In the genomic region with DNA sequence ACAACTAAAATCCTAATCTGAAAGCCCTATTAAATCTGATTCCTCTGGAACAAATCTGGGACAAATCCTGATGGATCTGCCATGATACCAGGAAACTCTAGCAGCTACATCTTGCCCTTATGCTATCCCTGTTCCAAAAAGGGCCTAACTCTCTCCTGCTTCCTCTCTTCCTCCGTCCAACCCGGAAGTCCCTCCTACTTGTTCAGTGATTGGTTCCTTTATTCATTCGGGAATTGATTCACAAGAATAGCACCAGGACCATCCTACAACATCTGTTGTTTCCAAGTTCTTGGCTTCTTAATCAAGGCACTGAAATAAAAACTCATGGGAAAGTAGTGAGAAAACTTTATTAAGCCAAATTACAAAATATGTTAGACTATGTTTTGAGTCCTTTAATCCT, we compare ENCODE assay signal across 33 mouse cellular contexts. TPM values are rescaled to one million over a fixed set of nuclear protein-coding genes. Genes with fewer than 3 reads are reported as not detected.
"Had no signal": no experiment of that assay in that cellular context is flagged by ENCODE, and none has a peak within 500 bp of the region (broad histone marks: within the 10 kb centered on the region; RNA-seq: fewer than 3 reads in every experiment).

No protein-coding gene starts in this region.

- H3K4me3 ChIP-seq: gastrocnemius, adult 2 months; heart, adult 2 months; heart, embryonic 13.5 days; heart, embryonic 15.5 days; hindbrain, embryonic 10.5 days; hindbrain, embryonic 12.5 days; intestine, embryonic 15.5 days; kidney, embryonic 15.5 days; limb, embryonic 13.5 days; limb, embryonic 15.5 days; liver, embryonic 12.5 days had no signal

- H3K27ac ChIP-seq: gastrocnemius, adult 2 months; heart, adult 2 months; heart, embryonic 13.5 days; heart, embryonic 15.5 days; hindbrain, embryonic 10.5 days; hindbrain, embryonic 12.5 days; hindbrain, embryonic 14.5 days; intestine, embryonic 15.5 days; kidney, embryonic 15.5 days; kidney, postnatal 0 days; limb, embryonic 15.5 days; liver, embryonic 12.5 days; liver, embryonic 14.5 days had no signal

- H3K4me1 ChIP-seq: heart, embryonic 15.5 days; intestine, embryonic 15.5 days; kidney, embryonic 15.5 days had no signal

- H3K9ac ChIP-seq: heart, embryonic 13.5 days; heart, embryonic 15.5 days; hindbrain, embryonic 12.5 days; hindbrain, embryonic 14.5 days; intestine, embryonic 15.5 days; kidney, embryonic 15.5 days; limb, embryonic 13.5 days; limb, embryonic 15.5 days; liver, embryonic 12.5 days; liver, embryonic 14.5 days had no signal

- H3K27me3 ChIP-seq: heart, embryonic 13.5 days; heart, embryonic 15.5 days; hindbrain, embryonic 12.5 days; intestine, embryonic 15.5 days; kidney, embryonic 15.5 days; limb, embryonic 13.5 days; limb, embryonic 15.5 days; liver, embryonic 12.5 days had no signal

- H3K4me2 ChIP-seq: heart, embryonic 13.5 days; heart, embryonic 15.5 days; hindbrain, embryonic 12.5 days; hindbrain, embryonic 14.5 days; intestine, embryonic 15.5 days; kidney, embryonic 15.5 days; limb, embryonic 13.5 days; limb, embryonic 15.5 days; liver, embryonic 12.5 days had no signal

- DNase-seq: gastrocnemius, adult 2 months; gastrocnemius, postnatal 10 days; gastrocnemius, postnatal 25 days; heart, adult 2 months; heart, postnatal 14 days; heart, postnatal 36 days; kidney, adult 11 months; kidney, adult 2 months; kidney, adult 9 months; kidney, postnatal 14 days; kidney, postnatal 36 days; layer of hippocampus, adult 9-11 months; layer of hippocampus, postnatal 36 days; left cerebral cortex, postnatal 4 days had no signal

- ATAC-seq: hindbrain, embryonic 16.5 days; inflammation-experienced regulatory T-cells, adult 6 months; intestine, embryonic 15.5 days; liver, embryonic 12.5 days had no signal

- H3K36me3 ChIP-seq: heart, embryonic 13.5 days; heart, embryonic 15.5 days; hindbrain, embryonic 10.5 days; hindbrain, embryonic 12.5 days; intestine, embryonic 15.5 days; kidney, embryonic 15.5 days; limb, embryonic 13.5 days; limb, embryonic 15.5 days; liver, embryonic 12.5 days had no signal

- H3K9me3 ChIP-seq: heart, embryonic 13.5 days; heart, embryonic 15.5 days; hindbrain, embryonic 10.5 days; hindbrain, embryonic 12.5 days; intestine, embryonic 15.5 days; kidney, embryonic 15.5 days; limb, embryonic 13.5 days; limb, embryonic 15.5 days; liver, embryonic 12.5 days had no signal

RNA-seq across cellular contexts. Expression of a gene that starts 48.7 kb away (rescaled TPM):
- polyA plus RNA-seq: heart, adult 2 months; heart, embryonic 13.5 days; heart, embryonic 15.5 days; heart, postnatal 0 days; hindbrain, embryonic 10.5 days; hindbrain, embryonic 12.5 days; hindbrain, embryonic 14.5 days; hindbrain, embryonic 16.5 days; inflammation-experienced regulatory T-cells, adult 6 months; intestine, embryonic 15.5 days; kidney, adult 2 months; kidney, embryonic 15.5 days; kidney, postnatal 0 days; large intestine, adult 2 months; limb, embryonic 11.5 days; limb, embryonic 13.5 days; limb, embryonic 15.5 days; liver, adult 2 months; liver, embryonic 12.5 days; liver, embryonic 14.5 days; liver, embryonic 16.5 days had no signal

RNA-seq across cellular contexts. Expression of a gene that starts 52.0 kb away (rescaled TPM):
- polyA plus RNA-seq: heart, adult 2 months; heart, embryonic 13.5 days; heart, embryonic 15.5 days; heart, postnatal 0 days; hindbrain, embryonic 10.5 days; hindbrain, embryonic 12.5 days; hindbrain, embryonic 14.5 days; hindbrain, embryonic 16.5 days; inflammation-experienced regulatory T-cells, adult 6 months; intestine, embryonic 15.5 days; kidney, adult 2 months; kidney, embryonic 15.5 days; kidney, postnatal 0 days; large intestine, adult 2 months; limb, embryonic 11.5 days; limb, embryonic 13.5 days; limb, embryonic 15.5 days; liver, adult 2 months; liver, embryonic 12.5 days; liver, embryonic 14.5 days; liver, embryonic 16.5 days had no signal
